Mouse (Mus musculus) frontal cortex, postnatal 14 days (tissue): ENCODE measurements around the gene Keap1.
"Not testable (repeated sequence)": the region's sequence is repeated elsewhere in the genome, so short reads cannot be mapped to it uniquely, and the experiment has no call there.

ENCODE experiments used
- DNase-seq, 2 experiments: peaks; one replicate each; pipeline ENCODE4 v3.0.0; 2022; ENCODE audit warnings: low spot score in 2 of 2

The Keap1 gene

DNA sequence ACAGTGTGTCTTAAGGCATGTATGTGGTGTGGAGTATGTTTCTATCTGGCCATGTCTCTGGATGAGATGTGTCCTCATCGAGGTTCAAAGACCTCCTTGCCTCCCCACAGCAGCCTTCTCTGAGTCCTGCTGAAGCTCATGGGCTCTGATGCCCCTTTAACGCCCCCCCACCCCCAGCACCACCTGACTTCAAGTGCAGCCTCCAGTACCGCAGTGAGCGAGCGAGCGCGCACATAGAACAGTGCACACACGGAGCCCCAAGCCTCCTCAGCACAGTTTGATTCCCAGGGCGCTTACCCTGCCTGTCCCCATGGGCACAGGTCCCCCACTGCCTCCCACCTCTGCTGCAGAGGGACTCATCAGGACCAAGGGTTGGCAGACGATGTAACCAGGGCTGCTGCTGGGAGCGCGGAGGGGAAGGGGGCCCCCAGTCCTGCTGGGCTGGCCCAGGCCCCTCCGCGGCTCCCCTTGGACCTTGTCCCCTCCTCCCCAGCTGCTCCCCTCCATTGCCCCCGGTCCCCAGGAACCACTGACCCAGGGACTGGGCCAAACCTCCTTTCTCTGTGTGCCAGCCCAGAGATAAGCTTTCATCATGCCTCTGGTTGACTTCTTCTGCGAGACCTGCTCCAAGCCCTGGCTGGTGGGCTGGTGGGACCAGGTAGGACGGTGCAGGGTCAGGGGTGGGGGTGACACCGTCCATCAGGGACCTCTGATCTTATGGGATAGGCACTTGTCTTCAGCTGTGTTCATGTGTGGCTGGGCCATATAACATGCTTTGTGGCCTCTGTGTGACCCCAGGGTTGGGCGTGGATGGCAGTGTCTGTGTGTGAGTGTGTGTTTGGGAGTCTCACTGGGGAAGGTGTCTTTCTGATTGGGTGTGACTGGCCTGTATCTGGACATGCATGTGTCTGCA lies 42.4 kb downstream of the Keap1 start:
- DNase-seq = peak; percentile 43 to 52

DNA sequence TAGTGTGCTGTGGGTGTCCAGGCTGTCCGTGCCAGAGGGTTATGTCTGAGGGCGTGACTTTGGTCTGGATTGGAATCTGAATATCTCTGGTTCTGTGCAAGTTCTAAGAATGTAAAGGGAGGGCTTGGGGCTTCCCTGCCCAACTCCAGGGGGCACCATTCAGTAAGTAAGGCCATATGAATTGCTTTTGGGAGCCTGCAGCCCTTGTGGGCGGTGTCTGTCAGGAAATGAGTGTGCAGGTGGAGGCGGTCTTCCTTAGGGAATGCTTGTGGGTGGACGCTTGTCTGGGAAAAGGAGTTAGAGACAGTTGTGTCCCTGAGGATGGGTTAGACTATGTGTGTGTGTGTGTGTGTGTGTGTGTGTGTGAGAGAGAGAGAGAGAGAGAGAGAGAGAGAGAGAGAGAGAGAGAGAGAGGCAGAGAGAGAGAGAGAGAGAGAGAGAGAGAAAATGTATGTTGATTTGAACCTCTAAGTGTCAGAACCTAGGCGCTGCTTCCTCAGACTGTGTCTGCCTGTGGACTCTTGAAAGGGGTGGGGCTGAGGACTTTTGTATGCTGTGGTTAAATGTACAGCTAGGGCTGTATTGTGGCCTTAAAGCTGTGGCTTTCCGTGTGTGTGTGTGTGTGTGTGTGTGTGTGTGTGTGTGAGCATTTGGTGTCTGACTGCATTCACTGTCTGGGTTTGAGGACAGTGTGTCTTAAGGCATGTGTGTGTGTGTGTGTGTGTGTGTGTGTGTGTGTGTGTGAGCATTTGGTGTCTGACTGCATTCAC lies 43.2 kb downstream of the Keap1 start:
- not testable (repeated sequence) for DNase-seq

DNA sequence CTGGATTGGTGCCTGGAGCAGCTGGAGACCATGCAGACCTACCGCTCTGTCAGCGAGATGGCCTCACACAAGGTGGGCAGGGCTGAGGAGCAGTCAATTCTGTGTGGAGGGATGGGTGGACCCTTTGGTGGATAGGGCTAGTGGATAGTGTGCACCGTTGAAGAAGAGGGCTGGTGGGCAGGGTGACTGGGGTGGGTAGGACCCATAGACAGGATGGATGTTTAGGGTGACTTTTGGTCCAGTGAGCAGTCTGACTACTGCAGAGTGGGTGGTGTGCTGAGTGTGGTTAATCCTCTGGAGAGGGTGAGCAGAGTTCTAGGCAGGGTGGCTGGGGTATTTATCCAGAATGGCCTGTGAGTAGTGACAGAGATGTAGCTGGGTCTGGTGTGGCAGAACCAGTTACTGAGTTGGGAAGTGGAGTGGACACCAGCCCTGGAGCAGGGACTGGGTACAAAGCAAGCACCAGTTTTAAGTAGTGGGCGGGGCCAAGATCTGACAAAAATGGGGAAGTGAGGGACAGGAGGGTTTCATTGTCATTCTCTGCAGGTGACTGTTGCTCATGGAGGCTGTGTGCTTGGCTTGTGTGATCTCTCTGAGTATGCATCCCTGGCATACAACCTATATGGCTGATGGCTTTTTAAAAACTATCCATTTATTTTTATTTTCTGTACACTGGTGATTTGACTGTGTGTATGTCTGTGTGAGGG lies 44.2 kb downstream of the Keap1 start:
- no peak for DNase-seq

DNA sequence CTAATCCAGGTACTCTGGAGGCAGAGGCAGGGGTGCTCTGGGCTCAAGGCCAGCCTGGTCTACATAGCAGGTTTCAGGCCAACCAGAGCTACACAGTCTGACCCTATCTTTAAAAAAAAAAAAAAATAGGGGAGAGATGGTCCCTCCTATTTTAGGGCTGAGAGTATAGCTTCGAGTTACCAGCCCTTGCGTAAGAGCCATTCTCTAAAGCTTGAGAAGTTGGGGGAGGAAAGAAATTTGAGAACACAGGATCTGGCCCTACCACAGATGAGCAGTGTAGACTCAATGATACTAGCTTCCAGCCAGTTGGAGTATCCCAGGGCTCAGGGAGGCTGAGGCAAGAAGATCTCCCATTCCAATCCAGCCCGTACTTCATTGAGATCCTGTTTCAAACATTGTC lies 45.4 kb downstream of the Keap1 start:
- DNase-seq = no peak

DNA sequence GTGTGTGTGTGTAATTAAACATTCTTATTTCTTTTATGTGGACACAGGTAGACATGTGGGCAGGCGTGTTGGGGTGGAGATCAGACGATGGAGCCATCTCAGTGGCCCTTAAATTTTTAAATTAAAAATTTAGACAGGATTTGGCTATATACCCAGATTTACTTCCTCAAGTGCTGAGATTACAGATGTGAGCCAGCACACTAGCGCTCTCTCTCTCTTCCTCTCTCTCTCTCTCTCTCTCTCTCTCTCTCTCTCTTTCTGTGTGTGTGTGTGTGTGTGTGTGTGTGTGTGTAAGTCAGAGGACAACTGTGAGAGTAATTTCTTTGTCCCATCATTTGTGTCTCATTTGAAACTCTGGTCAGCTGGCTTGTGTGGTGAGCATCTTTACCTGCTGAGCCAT lies 48.5 kb downstream of the Keap1 start:
- DNase-seq = no peak

DNA sequence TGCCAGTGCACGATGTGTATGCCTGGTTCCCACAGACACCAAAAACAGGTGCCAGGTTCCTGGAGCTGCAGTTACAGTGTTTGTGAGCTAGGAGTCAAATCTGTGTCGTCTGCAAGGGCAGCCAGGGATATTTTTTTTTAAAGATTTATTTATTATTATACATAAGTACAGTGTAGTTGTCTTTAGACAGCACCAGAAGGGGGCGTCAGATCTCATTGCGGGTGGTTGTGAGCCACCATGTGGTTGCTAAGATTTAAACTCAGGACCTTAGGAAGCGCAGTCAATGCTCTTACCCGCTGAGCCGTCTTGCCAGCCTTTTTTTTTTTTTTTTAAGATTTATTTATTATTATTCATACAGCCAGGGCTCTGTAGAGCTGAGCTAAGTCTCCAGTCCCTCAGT lies 49.3 kb downstream of the Keap1 start:
- DNase-seq = no peak

DNA sequence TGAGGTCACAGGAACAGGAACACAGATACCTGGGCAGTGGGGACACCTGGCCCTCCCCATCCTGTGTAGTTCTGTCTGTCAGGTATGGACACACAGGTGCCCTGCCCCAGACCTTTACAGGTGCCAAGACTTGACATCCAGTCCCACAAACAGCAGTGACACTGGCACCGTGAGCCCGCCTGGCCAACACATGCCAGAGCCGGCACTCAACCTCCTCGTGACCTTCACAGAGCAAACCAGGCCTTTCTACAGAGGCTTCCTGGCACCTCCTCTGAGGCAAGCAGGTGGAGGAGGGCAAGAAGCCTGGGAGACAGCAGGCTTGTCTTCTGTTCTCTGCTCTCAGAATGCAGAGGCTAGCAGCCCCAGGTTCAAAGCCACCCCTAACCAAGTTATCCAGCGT lies 53.7 kb downstream of the Keap1 start:
- DNase-seq = no peak

DNA sequence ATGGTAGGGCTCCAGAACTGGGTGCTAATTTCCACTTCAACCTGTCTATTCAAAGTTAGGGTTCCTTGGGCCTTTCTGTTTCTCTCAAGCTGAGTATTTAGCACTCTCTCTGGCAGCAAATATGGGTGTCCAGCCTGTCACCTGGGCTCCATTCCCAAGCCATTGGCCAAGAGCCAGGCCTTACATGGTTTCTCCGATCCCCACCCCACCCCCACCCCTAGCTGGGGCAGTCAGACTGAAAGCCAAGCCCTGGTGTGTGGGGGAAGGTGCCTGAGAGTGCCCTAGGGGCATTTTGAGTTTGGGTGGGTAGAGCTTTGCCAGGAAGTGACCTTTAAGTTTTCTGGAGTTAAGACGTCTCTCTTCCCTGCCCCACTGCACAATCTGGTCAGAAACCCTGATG lies 54.4 kb downstream of the Keap1 start:
- no peak for DNase-seq

DNA sequence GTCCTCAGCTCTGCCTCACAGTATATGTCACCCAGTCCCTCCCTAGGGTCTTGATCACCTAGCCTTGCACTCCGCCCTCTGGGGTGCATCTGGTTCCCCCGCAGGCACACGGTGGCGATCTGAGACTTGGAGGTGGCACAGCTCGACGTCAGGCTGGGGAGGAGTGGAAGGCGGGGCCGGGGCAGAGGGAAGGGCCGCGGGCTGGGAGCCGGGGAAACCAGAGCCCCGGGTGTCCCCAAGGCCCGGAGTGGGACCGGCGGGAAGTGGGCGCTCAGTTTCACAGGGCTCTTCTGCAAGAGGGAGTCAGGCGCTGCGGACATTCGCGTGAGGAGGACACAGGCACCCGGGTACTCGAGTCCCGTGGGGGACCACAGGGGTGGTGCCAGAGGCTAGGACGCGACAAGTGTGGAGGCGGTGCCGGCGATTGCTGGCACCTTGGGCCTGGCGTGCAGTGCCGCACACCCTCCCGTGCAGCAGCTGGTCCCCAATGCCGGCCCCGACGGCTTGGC lies 55.2 kb downstream of the Keap1 start:
- DNase-seq = no peak

DNA sequence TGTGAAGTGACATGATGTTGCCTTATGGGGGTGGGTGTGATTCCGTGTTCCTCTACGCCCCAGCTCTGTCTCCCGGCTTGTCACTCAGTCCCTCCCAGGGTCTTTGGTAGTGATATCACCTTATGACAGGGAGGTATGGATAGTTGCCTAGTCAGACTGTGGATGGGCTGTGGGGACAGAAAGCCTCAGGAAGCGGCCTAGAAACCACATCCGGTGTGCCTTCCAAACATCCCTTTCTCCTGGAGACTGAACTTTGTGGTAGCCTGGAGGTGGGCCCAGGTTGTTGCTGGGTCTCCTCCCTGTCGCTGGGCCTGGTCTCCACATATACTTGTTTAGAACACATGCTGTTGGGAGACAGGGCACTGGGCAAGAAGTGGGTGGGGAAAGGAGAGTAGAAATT lies 55.7 kb downstream of the Keap1 start:
- DNase-seq = no peak

DNA sequence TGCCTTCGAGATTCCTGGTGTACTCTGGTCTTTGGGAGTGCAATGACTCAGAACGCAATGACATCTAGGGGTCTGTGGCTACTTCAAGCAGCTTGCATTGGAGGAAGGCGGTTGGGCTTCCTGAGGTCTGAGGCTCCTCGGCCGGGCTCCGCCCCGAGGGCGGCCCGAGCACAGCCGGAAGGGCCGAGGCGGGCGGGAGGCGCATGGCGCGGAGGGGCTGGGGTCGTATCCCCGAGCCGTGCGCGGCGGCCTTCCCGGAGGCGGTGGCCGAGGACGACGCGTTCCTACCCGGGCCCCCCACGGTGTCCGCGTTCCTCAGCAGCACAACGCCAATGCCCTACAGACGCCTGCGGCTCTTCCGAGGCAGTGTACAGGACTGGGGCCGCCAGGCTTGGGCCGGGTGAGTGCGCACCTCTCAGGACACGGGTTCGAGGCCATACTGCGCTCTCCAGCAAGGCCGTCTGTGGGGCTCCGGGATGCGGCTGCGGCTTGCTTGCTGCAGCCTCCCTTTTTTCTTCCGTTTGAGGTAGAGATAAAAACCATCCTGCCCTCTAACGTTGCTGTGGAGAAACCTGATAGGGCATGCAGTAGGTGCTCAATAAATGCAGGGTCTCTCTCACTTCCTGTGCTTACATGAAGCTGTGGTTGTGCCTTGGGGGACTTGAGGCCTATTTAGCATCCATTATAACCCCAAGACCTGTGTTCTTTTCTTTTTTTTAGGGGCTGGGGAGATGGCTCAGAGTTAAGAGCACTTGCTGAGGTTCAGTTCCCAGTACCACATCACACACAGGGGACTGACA lies 57.5 kb downstream of the Keap1 start:
- no peak for DNase-seq

DNA sequence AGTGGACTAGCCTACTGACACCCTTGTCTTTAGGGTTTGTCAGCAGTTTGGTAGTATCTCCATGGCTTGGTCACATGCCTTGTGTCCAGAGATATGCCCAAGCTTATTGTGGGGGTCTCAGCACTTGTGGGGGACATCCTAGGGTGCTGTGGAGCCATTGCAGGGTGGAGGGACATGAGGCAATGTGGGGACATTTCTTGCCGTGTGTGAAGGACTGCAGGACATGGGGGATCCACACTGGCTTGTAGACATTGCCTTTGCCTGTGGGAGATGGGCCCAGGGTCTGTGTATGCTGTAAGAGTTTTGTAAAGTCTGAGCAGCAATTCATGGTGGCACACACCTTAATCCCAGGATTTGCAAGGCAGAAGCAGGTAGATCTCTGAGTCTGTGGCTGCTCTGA lies 58.3 kb downstream of the Keap1 start:
- no peak for DNase-seq

DNA sequence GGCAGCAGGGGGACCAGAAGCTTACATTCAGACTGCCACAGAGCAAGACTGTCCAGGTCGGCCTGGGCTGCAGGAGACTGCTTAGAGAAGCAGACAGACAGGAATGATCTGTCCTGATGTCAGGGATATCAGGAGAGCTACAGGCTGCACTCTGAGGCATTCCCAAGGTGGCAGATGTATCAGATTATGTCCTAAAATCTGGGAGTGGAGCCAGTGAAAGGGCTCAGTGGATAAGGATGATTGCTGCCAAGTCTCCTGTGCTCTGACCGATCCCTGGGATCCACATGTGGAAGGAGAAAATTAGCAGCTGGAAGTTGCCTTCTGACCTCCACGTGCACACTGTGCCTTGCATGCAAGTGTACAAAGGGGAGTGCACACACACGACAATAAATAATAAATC lies 58.8 kb downstream of the Keap1 start:
- no peak for DNase-seq
